Comparison of ENCODE assay signal across 24 mouse cellular contexts in genomic region chr16:73038552-73038951, GRCm38 (mm10).
DNase-seq lines count a peak whose midpoint lies in the region; ATAC-seq lines count a peak whose summit lies in the region.
"Had no signal": no experiment of that assay in that cellular context is flagged by ENCODE, and none has a peak within 500 bp of the region (broad histone marks: within the 10 kb centered on the region; RNA-seq: fewer than 3 reads in every experiment).

No protein-coding gene starts in this region.

- peaks cover 7% of the 10 kb centered on the region; the same call in 1 of the 2 replicates for H3K4me1 ChIP-seq in hindbrain, embryonic 10.5 days (replicated peaks)
- H3K4me1 ChIP-seq in hindbrain, embryonic 12.5 days, result no peaks in the 10 kb centered on the region
- H3K4me1 ChIP-seq in liver, embryonic 11.5 days (replicated peaks; ENCODE audit: control insufficient read depth, insufficient read depth, low read length), result no peaks in the 10 kb centered on the region
- H3K4me1 ChIP-seq in liver, embryonic 12.5 days, result no peaks in the 10 kb centered on the region
- H3K4me1 ChIP-seq: embryonic facial prominence, embryonic 12.5 days; forebrain, embryonic 15.5 days; heart, embryonic 10.5 days had no signal

- no peak overlapping the region for H3K9ac ChIP-seq in hindbrain, embryonic 12.5 days
- H3K9ac ChIP-seq in liver, embryonic 11.5 days (ENCODE audit: low read depth, low read length), result no peak overlapping the region
- H3K9ac ChIP-seq in liver, embryonic 12.5 days, result no peak overlapping the region
- H3K9ac ChIP-seq: embryonic facial prominence, embryonic 12.5 days; forebrain, embryonic 15.5 days had no signal

- 0 out of 2 replicates have a peak, but pooled peaks cover 7% of the 10 kb centered on the region for H3K9me3 ChIP-seq in hindbrain, embryonic 10.5 days
- 0 out of 2 replicates have a peak, but pooled peaks cover 4% of the 10 kb centered on the region for H3K9me3 ChIP-seq in hindbrain, embryonic 12.5 days (replicated peaks)
- H3K9me3 ChIP-seq in liver, embryonic 11.5 days (ENCODE audit: control insufficient read depth, low read length), result no peaks in the 10 kb centered on the region
- H3K9me3 ChIP-seq in liver, embryonic 12.5 days (replicated peaks), result no peaks in the 10 kb centered on the region
- H3K9me3 ChIP-seq: forebrain, embryonic 15.5 days; heart, embryonic 10.5 days had no signal

- no peaks in the 10 kb centered on the region for H3K27me3 ChIP-seq in hindbrain, embryonic 10.5 days (ENCODE audit: insufficient read depth, poor library complexity, severe bottlenecking)
- H3K27me3 ChIP-seq in hindbrain, embryonic 12.5 days, result no peaks in the 10 kb centered on the region
- H3K27me3 ChIP-seq in liver, embryonic 11.5 days (replicated peaks; ENCODE audit: control insufficient read depth, insufficient read depth, low read length), result no peaks in the 10 kb centered on the region
- no peaks in the 10 kb centered on the region for H3K27me3 ChIP-seq in liver, embryonic 12.5 days (replicated peaks)
- H3K27me3 ChIP-seq: embryonic facial prominence, embryonic 12.5 days; forebrain, embryonic 15.5 days had no signal

- no peak overlapping the region for H3K4me2 ChIP-seq in hindbrain, embryonic 12.5 days (replicated peaks)
- H3K4me2 ChIP-seq in liver, embryonic 11.5 days, result no peak overlapping the region
- no peak overlapping the region for H3K4me2 ChIP-seq in liver, embryonic 12.5 days
- H3K4me2 ChIP-seq: embryonic facial prominence, embryonic 12.5 days; forebrain, embryonic 15.5 days had no signal

- H3K4me3 ChIP-seq in hindbrain, embryonic 10.5 days, result no peak overlapping the region
- no peak overlapping the region for H3K4me3 ChIP-seq in hindbrain, embryonic 12.5 days
- no peak overlapping the region for H3K4me3 ChIP-seq in liver, embryonic 11.5 days (ENCODE audit: low read depth, low read length)
- H3K4me3 ChIP-seq in liver, embryonic 12.5 days, result no peak overlapping the region
- H3K4me3 ChIP-seq: embryonic facial prominence, embryonic 12.5 days; forebrain, embryonic 15.5 days; heart, embryonic 10.5 days had no signal

- peak; percentile 39 for DNase-seq in hindbrain, embryonic 10.5 days (ENCODE audit: low spot score)
- DNase-seq in liver, embryonic 11.5 days (ENCODE audit: low spot score), result no peak
- DNase-seq in R1 (ENCODE audit: low read depth, low spot score), result peak; percentile 8
- DNase-seq in embryo, embryonic 11 days, result peak; percentile 41
- DNase-seq in right cerebral cortex, adult 18-20 months, result no peak
- no peak for DNase-seq in kidney, postnatal 10 days
- DNase-seq: adrenal gland, postnatal 14 days; B cell, adult 2 months; cerebellum, adult 11-12 months; cerebellum, adult 9-10 months; cerebellum, postnatal 25 days; gastrocnemius, postnatal 10 days; heart, adult 18-20 months; heart, postnatal 10 days; heart, postnatal 4 days had no signal

- H3K27ac ChIP-seq in hindbrain, embryonic 10.5 days, result 0 out of 2 replicates have a peak overlapping the region, but pooled peaks have one; percentile 43
- H3K27ac ChIP-seq in hindbrain, embryonic 12.5 days, result no peak overlapping the region
- no peak overlapping the region for H3K27ac ChIP-seq in liver, embryonic 11.5 days (ENCODE audit: low read depth, low read length)
- H3K27ac ChIP-seq in liver, embryonic 12.5 days, result no peak overlapping the region
- H3K27ac ChIP-seq: embryonic facial prominence, embryonic 12.5 days; forebrain, embryonic 15.5 days; heart, embryonic 10.5 days had no signal

- ATAC-seq in hindbrain, embryonic 12.5 days (ENCODE audit: low FRiP score), result no peak
- 0 out of 2 replicates have a peak, but pooled peaks have one; percentile 26 for ATAC-seq in liver, embryonic 11.5 days (replicated peaks; ENCODE audit: low FRiP score)
- ATAC-seq in liver, embryonic 12.5 days, result no peak; the same call in 1 of the 2 replicates
- ATAC-seq: activated CD4-positive, CD25-positive, alpha-beta regulatory T cell, adult 4 months; CD4-positive, CD25-positive, alpha-beta regulatory T cell, adult 4 months; forebrain, embryonic 15.5 days; hindbrain, embryonic 16.5 days had no signal

- WGBS in hindbrain, embryonic 10.5 days, result 38% methylated on average over 7 of the region's 7 CpGs
- WGBS in hindbrain, embryonic 12.5 days, result 32% methylated on average over 7 of the region's 7 CpGs
- 68% methylated on average over 7 of the region's 7 CpGs for WGBS in liver, embryonic 11.5 days
- 69% methylated on average over 7 of the region's 7 CpGs for WGBS in liver, embryonic 12.5 days (ENCODE audit: insufficient replicate concordance)

- peaks cover 67% of the 10 kb centered on the region for H3K36me3 ChIP-seq in hindbrain, embryonic 10.5 days
- H3K36me3 ChIP-seq in hindbrain, embryonic 12.5 days, result peaks cover 40% of the 10 kb centered on the region
- peaks cover 10% of the 10 kb centered on the region for H3K36me3 ChIP-seq in liver, embryonic 11.5 days (ENCODE audit: control insufficient read depth, insufficient read depth, low read length)
- H3K36me3 ChIP-seq in liver, embryonic 12.5 days, result peaks cover 23% of the 10 kb centered on the region
- H3K36me3 ChIP-seq: G1E had no signal

Comparison
In these comparisons a context has a peak if more than half of its experiments do, and no peak if none do; other contexts are left out.
1. DNase-seq: peak in hindbrain, embryonic 10.5 days (single experiment), R1 (single experiment) and embryo, embryonic 11 days (single experiment); none in liver, embryonic 11.5 days (single experiment), right cerebral cortex, adult 18-20 months (single experiment) and kidney, postnatal 10 days (single experiment).